Mouse (Mus musculus) thymus, adult 2 months (tissue): Measurements from ENCODE around the gene Clec1a.

Source experiments
- CTCF ChIP-seq: fragments of 200-500 bp; IDR thresholded peaks from 2 replicates; pipeline ENCODE4 v1.5.1; 2012; ENCODE audit warnings: mild to moderate bottlenecking, control low read depth, low read length, moderate library complexity, borderline replicate concordance; ENCODE audit not compliant: control insufficient read depth, poor library complexity, insufficient read depth; ENCODE audit errors: extremely low read depth
- POLR2A ChIP-seq: fragments of 200-500 bp; IDR thresholded peaks from 2 replicates; pipeline ENCODE4 v1.6.1; 2012; ENCODE audit warnings: mild to moderate bottlenecking, low read length, control low read depth, moderate library complexity; ENCODE audit not compliant: control insufficient read depth, poor library complexity, insufficient read depth; ENCODE audit errors: extremely low read depth

GRCm38 (mm10) chr6:129434239-129434638 lies 17.6 kb downstream of the Clec1a start:
- TF ChIP-seq CTCF (no peak), POLR2A (no peak)
